Mouse (Mus musculus): ENCODE results near the gene Clec9a. TPM values are rescaled to one million over a fixed set of nuclear protein-coding genes. Genes with fewer than 3 reads are reported as not detected.

The Clec9a gene
- total and polyA plus RNA-seq, 2 experiments from 2014 or later: 0.04 TPM; not detected in 1

- no peaks in the 10 kb centered on the region for H3K27me3 ChIP-seq (ENCODE audit: insufficient read depth, low read length)
- no peaks in the 10 kb centered on the region for H3K36me3 ChIP-seq (ENCODE audit: insufficient read depth, low read length)
- H3K27ac ChIP-seq: no peak overlapping the region
- H3K4me1 ChIP-seq (ENCODE audit: insufficient read depth, low read length): no peaks in the 10 kb centered on the region
- H3K9ac ChIP-seq (replicated peaks; ENCODE audit: low read length): no peak overlapping the region
- no peak for TF ChIP-seq CTCF (IDR thresholded peaks at IDR 0.05; ENCODE audit: low read depth)
- ATAC-seq (no peak), DNase-seq (ENCODE audit: low spot score) (no peak)
- 87% methylated on average over 2 of the region's 2 CpGs for WGBS
- H3K9me3 ChIP-seq (ENCODE audit: low read length): no peaks in the 10 kb centered on the region
- H3K4me3 ChIP-seq (ENCODE audit: low read length): no peak overlapping the region
- no peak overlapping the region for H3K4me2 ChIP-seq (ENCODE audit: low read depth, low read length)
Measured at GRCm38 (mm10) chr6:129438033-129438432, 29.4 kb downstream of the Clec9a start.

- no peak overlapping the region for H3K27ac ChIP-seq
- DNase-seq (ENCODE audit: low spot score) (no peak), ATAC-seq (no peak)
- H3K27me3 ChIP-seq (ENCODE audit: insufficient read depth, low read length): no peaks in the 10 kb centered on the region
- H3K36me3 ChIP-seq (ENCODE audit: insufficient read depth, low read length): no peaks in the 10 kb centered on the region
- H3K9me3 ChIP-seq (ENCODE audit: low read length): no peaks in the 10 kb centered on the region
- no peak overlapping the region for H3K9ac ChIP-seq (replicated peaks; ENCODE audit: low read length)
- H3K4me3 ChIP-seq (ENCODE audit: low read length): no peak overlapping the region
- no peaks in the 10 kb centered on the region for H3K4me1 ChIP-seq (ENCODE audit: insufficient read depth, low read length)
- TF ChIP-seq CTCF (IDR thresholded peaks at IDR 0.05; ENCODE audit: low read depth): no peak
- H3K4me2 ChIP-seq (ENCODE audit: low read depth, low read length): no peak overlapping the region
- 86% methylated on average over 6 of the region's 6 CpGs for WGBS
Measured at GRCm38 (mm10) chr6:129449743-129450142, 41.1 kb downstream of the Clec9a start.

- Histone ChIP-seq H3K27ac (peak within 1 kb of the TSS; percentile 36; the same call in 1 of the 2 replicates), H3K27me3 (ENCODE audit: insufficient read depth, low read length) (no peaks in the 10 kb centered on the region), H3K4me1 (ENCODE audit: insufficient read depth, low read length) (no peaks in the 10 kb centered on the region), H3K4me2 (ENCODE audit: low read depth, low read length) (peak within 1 kb of the TSS; percentile 29; the same call in 1 of the 2 replicates), H3K4me3 (ENCODE audit: low read length) (no peak within 1 kb of the TSS), H3K9me3 (ENCODE audit: low read length) (no peaks in the 10 kb centered on the region), H3K36me3 (ENCODE audit: insufficient read depth, low read length) (no peaks in the 10 kb centered on the region), H3K9ac (replicated peaks; ENCODE audit: low read length) (peak within 1 kb of the TSS; percentile 4; the same call in 1 of the 2 replicates)
- DNase-seq (ENCODE audit: low spot score): peak; percentile 40
- ATAC-seq: peak; percentile 70; the same call in 1 of the 2 replicates
- WGBS: 37% methylated on average over 13 of the region's 13 CpGs
- no peak for TF ChIP-seq CTCF (IDR thresholded peaks at IDR 0.05; ENCODE audit: low read depth)
Measured at GRCm38 (mm10) chr6:129451411-129452039, 42.9 kb downstream of the Clec9a start, which contains the start of gene Clec1a. Clec1a (minus strand) TSS chr6:129452000.

- ATAC-seq (no peak), DNase-seq (ENCODE audit: low spot score) (no peak)
- Histone ChIP-seq H3K4me2 (ENCODE audit: low read depth, low read length) (no peak overlapping the region), H3K36me3 (ENCODE audit: insufficient read depth, low read length) (no peaks in the 10 kb centered on the region), H3K4me1 (ENCODE audit: insufficient read depth, low read length) (no peaks in the 10 kb centered on the region), H3K27ac (no peak overlapping the region), H3K4me3 (ENCODE audit: low read length) (no peak overlapping the region), H3K27me3 (ENCODE audit: insufficient read depth, low read length) (no peaks in the 10 kb centered on the region), H3K9ac (replicated peaks; ENCODE audit: low read length) (no peak overlapping the region), H3K9me3 (ENCODE audit: low read length) (no peaks in the 10 kb centered on the region)
- 94% methylated on average over 6 of the region's 6 CpGs for WGBS
- no peak for TF ChIP-seq CTCF (IDR thresholded peaks at IDR 0.05; ENCODE audit: low read depth)
Measured at GRCm38 (mm10) chr6:129471386-129471785, 62.7 kb downstream of the Clec9a start.

- H3K36me3 ChIP-seq (ENCODE audit: insufficient read depth, low read length): no peaks in the 10 kb centered on the region
- H3K4me2 ChIP-seq (ENCODE audit: low read depth, low read length): no peak overlapping the region
- no peak overlapping the region for H3K27ac ChIP-seq
- no peaks in the 10 kb centered on the region for H3K4me1 ChIP-seq (ENCODE audit: insufficient read depth, low read length)
- H3K27me3 ChIP-seq (ENCODE audit: insufficient read depth, low read length): no peaks in the 10 kb centered on the region
- 80% methylated on average over 5 of the region's 5 CpGs for WGBS
- ATAC-seq: no peak
- no peak for DNase-seq (ENCODE audit: low spot score)
- TF ChIP-seq CTCF (IDR thresholded peaks at IDR 0.05; ENCODE audit: low read depth): no peak
- H3K4me3 ChIP-seq (ENCODE audit: low read length): no peak overlapping the region
- no peak overlapping the region for H3K9ac ChIP-seq (replicated peaks; ENCODE audit: low read length)
- no peaks in the 10 kb centered on the region for H3K9me3 ChIP-seq (ENCODE audit: low read length)
Measured at GRCm38 (mm10) chr6:129472627-129473026, 64.0 kb downstream of the Clec9a start.

Other genes with a start within 250 kb of the Clec9a start
- 10.0 and 10.5 TPM in 2 replicates for gene Clec2d, start 228.2 kb upstream of the Clec9a start, total RNA-seq (2014; rRNA removed)
- 0.24 TPM in 1 of 2 replicates, not detected in the other for gene Clec2d, start 228.2 kb upstream of the Clec9a start, polyA plus RNA-seq (2015; fragmentation: Nextera tagmentation; extraction: Ambion mirVana)
- not detected in 2 replicates for gene Cd69, start 133.4 kb upstream of the Clec9a start, total RNA-seq (2014; rRNA removed)
- gene Cd69, start 133.4 kb upstream of the Clec9a start, polyA plus RNA-seq (2015; fragmentation: Nextera tagmentation; extraction: Ambion mirVana): not detected in 2 replicates
- not detected in 2 replicates for gene 4922502D21Rik, start 77.1 kb upstream of the Clec9a start, total RNA-seq (2014; rRNA removed)
- not detected in 2 replicates for gene 4922502D21Rik, start 77.1 kb upstream of the Clec9a start, polyA plus RNA-seq (2015; fragmentation: Nextera tagmentation; extraction: Ambion mirVana)
- not detected in 2 replicates for gene Clec12a, start 66.2 kb upstream of the Clec9a start, total RNA-seq (2014; rRNA removed)
- gene Clec12a, start 66.2 kb upstream of the Clec9a start, polyA plus RNA-seq (2015; fragmentation: Nextera tagmentation; extraction: Ambion mirVana): 0.33 and 0.52 TPM in 2 replicates
- 0.29 and 0.42 TPM in 2 replicates for gene Clec12b, start 23.0 kb upstream of the Clec9a start, total RNA-seq (2014; rRNA removed)
- gene Clec12b, start 23.0 kb upstream of the Clec9a start, polyA plus RNA-seq (2015; fragmentation: Nextera tagmentation; extraction: Ambion mirVana): 0.49 TPM in 2 replicates
- gene Clec1b, start 11.6 kb upstream of the Clec9a start, total RNA-seq (2014; rRNA removed): under 0.01 TPM in 1 of 2 replicates, not detected in the other
- gene Clec1b, start 11.6 kb upstream of the Clec9a start, polyA plus RNA-seq (2015; fragmentation: Nextera tagmentation; extraction: Ambion mirVana): 0.38 and 0.47 TPM in 2 replicates
- 0.86 and 5.2 TPM in 2 replicates for gene Clec1a, start 43.1 kb downstream of the Clec9a start, total RNA-seq (2014; rRNA removed)
- gene Clec1a, start 43.1 kb downstream of the Clec9a start, polyA plus RNA-seq (2015; fragmentation: Nextera tagmentation; extraction: Ambion mirVana): 2.4 and 3.4 TPM in 2 replicates
- not detected in 2 replicates for gene Olr1, start 98.3 kb downstream of the Clec9a start, total RNA-seq (2014; rRNA removed)
- 0.09 TPM in 1 of 2 replicates, not detected in the other for gene Olr1, start 98.3 kb downstream of the Clec9a start, polyA plus RNA-seq (2015; fragmentation: Nextera tagmentation; extraction: Ambion mirVana)
- 0.05 TPM in 1 of 2 replicates, not detected in the other for gene Tmem52b, start 103.7 kb downstream of the Clec9a start, total RNA-seq (2014; rRNA removed)
- not detected in 2 replicates for gene Tmem52b, start 103.7 kb downstream of the Clec9a start, polyA plus RNA-seq (2015; fragmentation: Nextera tagmentation; extraction: Ambion mirVana)
- 272 and 286 TPM in 2 replicates for gene Gabarapl1, start 124.3 kb downstream of the Clec9a start, total RNA-seq (2014; rRNA removed)
- gene Gabarapl1, start 124.3 kb downstream of the Clec9a start, polyA plus RNA-seq (2015; fragmentation: Nextera tagmentation; extraction: Ambion mirVana): 272 and 274 TPM in 2 replicates
- gene Klre1, start 169.0 kb downstream of the Clec9a start, total RNA-seq (2014; rRNA removed): not detected in 2 replicates
- 0.21 TPM in 1 of 2 replicates, not detected in the other for gene Klre1, start 169.0 kb downstream of the Clec9a start, polyA plus RNA-seq (2015; fragmentation: Nextera tagmentation; extraction: Ambion mirVana)
- gene Klrd1, start 182.9 kb downstream of the Clec9a start, total RNA-seq (2014; rRNA removed): not detected in 2 replicates
- gene Klrd1, start 182.9 kb downstream of the Clec9a start, polyA plus RNA-seq (2015; fragmentation: Nextera tagmentation; extraction: Ambion mirVana): not detected in 2 replicates
- gene Klrk1, start 215.0 kb downstream of the Clec9a start, total RNA-seq (2014; rRNA removed): not detected in 2 replicates
- 0.05 and 0.13 TPM in 2 replicates for gene Klrk1, start 215.0 kb downstream of the Clec9a start, polyA plus RNA-seq (2015; fragmentation: Nextera tagmentation; extraction: Ambion mirVana)
- not detected in 2 replicates for gene Klrc3, start 234.5 kb downstream of the Clec9a start, total RNA-seq (2014; rRNA removed)
- gene Klrc3, start 234.5 kb downstream of the Clec9a start, polyA plus RNA-seq (2015; fragmentation: Nextera tagmentation; extraction: Ambion mirVana): not detected in 2 replicates

Data from hindbrain, postnatal 0 days (tissue).